Mouse (Mus musculus) olfactory bulb, adult 2 months (tissue): ENCODE measurements around the gene Crabp1. TPM values are rescaled to one million over a fixed set of nuclear protein-coding genes. Genes with fewer than 3 reads are reported as not detected.

Experiments
- H3K27ac ChIP-seq: fragments of 200-500 bp; 2 replicates; pipeline ENCODE4 v1.5.1; 2012; ENCODE audit warnings: low read depth, low read length; ENCODE audit not compliant: insufficient read depth
- H3K4me1 ChIP-seq: fragments of 200-500 bp; 2 replicates; pipeline ENCODE4 v1.6.1; 2012; ENCODE audit warnings: low read length; ENCODE audit not compliant: control insufficient read depth, insufficient read depth
- H3K4me3 ChIP-seq: fragments of 200-500 bp; 2 replicates; pipeline ENCODE4 v1.5.1; 2012; ENCODE audit warnings: mild to moderate bottlenecking, low read depth, low read length, moderate library complexity; ENCODE audit not compliant: insufficient read depth
- CTCF ChIP-seq: fragments of 200-500 bp; IDR thresholded peaks from 2 replicates; pipeline ENCODE4 v1.5.1; 2012; ENCODE audit warnings: low read depth, mild to moderate bottlenecking, low read length, moderate library complexity; ENCODE audit not compliant: insufficient read depth
- POLR2A ChIP-seq: fragments of 200-500 bp; IDR thresholded peaks from 2 replicates; pipeline ENCODE4 v1.6.1; 2012; ENCODE audit warnings: mild to moderate bottlenecking, low read depth, low read length, moderate library complexity; ENCODE audit not compliant: insufficient read depth
- WGBS: fragments of 180-500 bp; shearing (Covaris S2); methylation state at CpG from one replicate; pipeline ENCODE4 v1.1.7; 2018; 5-methylcytosine and 5-hydroxymethylcytosine counted together
- polyA plus RNA-seq: library from polyadenylated mRNA; stranded (reverse); fragments of >200 nt; gene quantifications from 2 replicates; pipeline ENCODE4 v1.2.4, GENCODE M21; 2012; ENCODE audit warnings: low replicate concordance; ENCODE audit not compliant: missing spikeins, insufficient read depth, insufficient read length

Gene Crabp1
- polyA plus RNA-seq, 1 experiment = not detected

DNA sequence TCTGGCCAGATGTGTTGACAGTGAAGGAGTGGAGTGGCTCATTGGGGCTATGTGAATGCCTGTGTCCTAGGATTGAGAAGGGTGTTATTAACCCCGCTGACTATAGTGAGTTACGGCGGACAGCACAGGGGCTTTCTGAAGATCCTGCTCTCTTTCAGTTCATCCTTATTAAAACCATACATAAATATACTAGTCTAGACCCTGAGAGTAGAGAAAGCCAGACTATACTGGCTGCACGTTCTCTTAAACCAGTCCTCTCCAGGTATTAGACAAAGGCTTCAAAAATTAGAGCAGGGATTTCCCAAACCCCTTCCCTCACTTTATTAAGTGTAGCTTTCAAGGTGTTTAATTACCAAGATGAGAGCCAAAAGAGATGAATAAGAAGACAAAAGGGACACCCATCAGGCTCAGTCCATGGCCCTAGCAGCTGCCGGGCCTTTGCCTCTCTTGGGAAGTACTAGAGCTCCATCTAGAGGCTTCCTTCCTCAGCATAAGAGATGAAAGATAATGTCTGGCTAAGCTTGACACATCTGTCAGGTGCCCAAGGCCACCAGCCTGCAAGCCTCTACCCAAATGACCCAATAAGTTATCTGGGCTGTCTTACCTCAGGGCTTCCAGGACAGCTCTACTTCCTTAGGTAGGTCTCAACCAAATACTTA, 57.0 kb downstream of the Crabp1 start:
- 63% methylated on average over 5 of the region's 5 CpGs for WGBS
- no peak overlapping the region for H3K27ac ChIP-seq

More for the DNA sequence above, 57.0 kb downstream of the Crabp1 start:
- H3K4me3 ChIP-seq = no peak overlapping the region
- H3K4me1 ChIP-seq = no peaks in the 10 kb centered on the region
- TF ChIP-seq POLR2A (no peak), CTCF (no peak)

Other genes starting within 250 kb of the Crabp1 start
- not detected in 2 replicates for gene Sh2d7, start 225.8 kb upstream of the Crabp1 start, polyA plus RNA-seq
- not detected in 2 replicates for gene Cib2, start 204.5 kb upstream of the Crabp1 start, polyA plus RNA-seq
- gene Idh3a, start 178.4 kb upstream of the Crabp1 start, polyA plus RNA-seq = not detected in 2 replicates
- 141 TPM in 1 of 2 replicates, not detected in the other for gene Acsbg1, start 102.9 kb upstream of the Crabp1 start, polyA plus RNA-seq
- gene Dnaja4, start 65.9 kb upstream of the Crabp1 start, polyA plus RNA-seq = not detected in 2 replicates
- gene Wdr61, start 30.2 kb upstream of the Crabp1 start, polyA plus RNA-seq = not detected in 2 replicates
- gene Ireb2, start 99.0 kb downstream of the Crabp1 start, polyA plus RNA-seq = not detected in 2 replicates
- gene Hykk, start 152.5 kb downstream of the Crabp1 start, polyA plus RNA-seq = not detected in 2 replicates
- not detected in 2 replicates for gene Psma4, start 186.0 kb downstream of the Crabp1 start, polyA plus RNA-seq
- gene AY074887, start 186.2 kb downstream of the Crabp1 start, polyA plus RNA-seq = not detected in 2 replicates
- gene Chrna5, start 216.1 kb downstream of the Crabp1 start, polyA plus RNA-seq = not detected in 2 replicates